Mouse (Mus musculus): ENCODE results near the gene Ank2. TPM values are rescaled to one million over a fixed set of nuclear protein-coding genes. Genes with fewer than 3 reads are reported as not detected.

Ank2 gene
- polyA plus RNA-seq, 1 experiment = 352 TPM

- H3K4me3 ChIP-seq (ENCODE audit: insufficient read depth, low read length) = peak overlapping the region; percentile 99
- H3K27ac ChIP-seq (ENCODE audit: insufficient read depth, low read length) = peak overlapping the region; percentile 88
- H3K4me1 ChIP-seq (ENCODE audit: control insufficient read depth, insufficient read depth, low read length) = peaks cover 8% of the 10 kb centered on the region
- TF ChIP-seq CTCF (IDR thresholded peaks at IDR 0.05; ENCODE audit: extremely low read depth, insufficient read depth, low read length) (no peak), POLR2A (IDR thresholded peaks at IDR 0.05; ENCODE audit: extremely low read depth, insufficient read depth, low read length) (peak; percentile 64)
Measured at GRCm38 (mm10) chr3:127161998-127162712, 337.0 kb downstream of the Ank2 start.

- TF ChIP-seq CTCF (IDR thresholded peaks at IDR 0.05; ENCODE audit: extremely low read depth, insufficient read depth, low read length) (no peak), POLR2A (IDR thresholded peaks at IDR 0.05; ENCODE audit: extremely low read depth, insufficient read depth, low read length) (0 out of 2 replicates have a peak, but pooled peaks have one; percentile 38)
- Histone ChIP-seq H3K4me1 (ENCODE audit: control insufficient read depth, insufficient read depth, low read length) (peaks cover 8% of the 10 kb centered on the region), H3K27ac (ENCODE audit: insufficient read depth, low read length) (peak overlapping the region; percentile 88), H3K4me3 (ENCODE audit: insufficient read depth, low read length) (peak overlapping the region; percentile 99)
Measured at GRCm38 (mm10) chr3:127161085-127161837, 337.9 kb downstream of the Ank2 start.

GRCm38 (mm10) chr3:127157706-127158105 is 341.4 kb downstream of the Ank2 start:
- Histone ChIP-seq H3K4me1 (ENCODE audit: control insufficient read depth, insufficient read depth, low read length) (peaks cover 9% of the 10 kb centered on the region), H3K27ac (ENCODE audit: insufficient read depth, low read length) (peak overlapping the region; percentile 21; the same call in 1 of the 2 replicates), H3K4me3 (ENCODE audit: insufficient read depth, low read length) (peak overlapping the region; percentile 31)
- no peak for TF ChIP-seq CTCF (IDR thresholded peaks at IDR 0.05; ENCODE audit: extremely low read depth, insufficient read depth, low read length)
- no peak for TF ChIP-seq POLR2A (IDR thresholded peaks at IDR 0.05; ENCODE audit: extremely low read depth, insufficient read depth, low read length)

- Histone ChIP-seq H3K27ac (ENCODE audit: insufficient read depth, low read length) (no peak overlapping the region; the same call in 1 of the 2 replicates), H3K4me3 (ENCODE audit: insufficient read depth, low read length) (no peak overlapping the region), H3K4me1 (ENCODE audit: control insufficient read depth, insufficient read depth, low read length) (peaks cover 9% of the 10 kb centered on the region)
- no peak for TF ChIP-seq CTCF (IDR thresholded peaks at IDR 0.05; ENCODE audit: extremely low read depth, insufficient read depth, low read length)
- TF ChIP-seq POLR2A (IDR thresholded peaks at IDR 0.05; ENCODE audit: extremely low read depth, insufficient read depth, low read length) = no peak
Measured at GRCm38 (mm10) chr3:127156080-127156479, 343.1 kb downstream of the Ank2 start.

- TF ChIP-seq CTCF (IDR thresholded peaks at IDR 0.05; ENCODE audit: extremely low read depth, insufficient read depth, low read length) = no peak
- TF ChIP-seq POLR2A (IDR thresholded peaks at IDR 0.05; ENCODE audit: extremely low read depth, insufficient read depth, low read length) = no peak
- H3K4me1 ChIP-seq (ENCODE audit: control insufficient read depth, insufficient read depth, low read length) = peaks cover 9% of the 10 kb centered on the region
- H3K4me3 ChIP-seq (ENCODE audit: insufficient read depth, low read length) = no peak overlapping the region
- peak overlapping the region; percentile 56 for H3K27ac ChIP-seq (ENCODE audit: insufficient read depth, low read length)
Measured at GRCm38 (mm10) chr3:127153861-127154260, 345.3 kb downstream of the Ank2 start.

GRCm38 (mm10) chr3:127153443-127153842 is 345.7 kb downstream of the Ank2 start:
- peaks cover 9% of the 10 kb centered on the region for H3K4me1 ChIP-seq (ENCODE audit: control insufficient read depth, insufficient read depth, low read length)
- no peak overlapping the region for H3K4me3 ChIP-seq (ENCODE audit: insufficient read depth, low read length)
- TF ChIP-seq CTCF (IDR thresholded peaks at IDR 0.05; ENCODE audit: extremely low read depth, insufficient read depth, low read length) (no peak), POLR2A (IDR thresholded peaks at IDR 0.05; ENCODE audit: extremely low read depth, insufficient read depth, low read length) (no peak)
- H3K27ac ChIP-seq (ENCODE audit: insufficient read depth, low read length) = peak overlapping the region; percentile 56; the same call in 1 of the 2 replicates

- no peak for TF ChIP-seq CTCF (IDR thresholded peaks at IDR 0.05; ENCODE audit: extremely low read depth, insufficient read depth, low read length)
- no peak for TF ChIP-seq POLR2A (IDR thresholded peaks at IDR 0.05; ENCODE audit: extremely low read depth, insufficient read depth, low read length)
- peaks cover 4% of the 10 kb centered on the region; the same call in 1 of the 2 replicates for H3K4me1 ChIP-seq (ENCODE audit: control insufficient read depth, insufficient read depth, low read length)
- no peak overlapping the region for H3K27ac ChIP-seq (ENCODE audit: insufficient read depth, low read length)
- no peak overlapping the region for H3K4me3 ChIP-seq (ENCODE audit: insufficient read depth, low read length)
Measured at GRCm38 (mm10) chr3:127148648-127149047, 350.5 kb downstream of the Ank2 start.

- no peak for TF ChIP-seq CTCF (IDR thresholded peaks at IDR 0.05; ENCODE audit: extremely low read depth, insufficient read depth, low read length)
- no peak for TF ChIP-seq POLR2A (IDR thresholded peaks at IDR 0.05; ENCODE audit: extremely low read depth, insufficient read depth, low read length)
- Histone ChIP-seq H3K4me3 (ENCODE audit: insufficient read depth, low read length) (no peak overlapping the region), H3K27ac (ENCODE audit: insufficient read depth, low read length) (no peak overlapping the region), H3K4me1 (ENCODE audit: control insufficient read depth, insufficient read depth, low read length) (peaks cover 4% of the 10 kb centered on the region; the same call in 1 of the 2 replicates)
Measured at GRCm38 (mm10) chr3:127140590-127140989, 358.6 kb downstream of the Ank2 start.

- TF ChIP-seq CTCF (IDR thresholded peaks at IDR 0.05; ENCODE audit: extremely low read depth, insufficient read depth, low read length) (no peak), POLR2A (IDR thresholded peaks at IDR 0.05; ENCODE audit: extremely low read depth, insufficient read depth, low read length) (no peak)
- H3K27ac ChIP-seq (ENCODE audit: insufficient read depth, low read length) = no peak overlapping the region
- peaks cover 4% of the 10 kb centered on the region; the same call in 1 of the 2 replicates for H3K4me1 ChIP-seq (ENCODE audit: control insufficient read depth, insufficient read depth, low read length)
- H3K4me3 ChIP-seq (ENCODE audit: insufficient read depth, low read length) = no peak overlapping the region
Measured at GRCm38 (mm10) chr3:127139638-127140037, 359.5 kb downstream of the Ank2 start.

Measured in cortical plate, adult 2 months (tissue).